In genomic region chr11:6417490-6417889, GRCm38 (mm10) we compare ENCODE assay signal across 8 mouse cellular contexts. TPM values are rescaled to one million over a fixed set of nuclear protein-coding genes. Genes with fewer than 3 reads are reported as not detected.
DNase-seq lines count a peak whose midpoint lies in the region; ATAC-seq and TF ChIP-seq lines count a peak whose summit lies in the region.

No protein-coding gene starts in this region.

- H3K4me2 ChIP-seq in kidney, postnatal 0 days (ENCODE audit: low read length) = peak overlapping the region; percentile 93
- peak overlapping the region; percentile 91 for H3K4me2 ChIP-seq in embryonic facial prominence, embryonic 13.5 days
- H3K4me2 ChIP-seq in intestine, embryonic 16.5 days (ENCODE audit: low read depth, low read length) = peak overlapping the region; percentile 99
- H3K4me2 ChIP-seq in myocyte (ENCODE audit: low read depth) = peak overlapping the region; percentile 97

- H3K27ac ChIP-seq in kidney, postnatal 0 days = no peak overlapping the region
- no peak overlapping the region for H3K27ac ChIP-seq in kidney, adult 2 months (ENCODE audit: insufficient read depth, low read depth, low read length)
- H3K27ac ChIP-seq in embryonic facial prominence, embryonic 13.5 days = no peak overlapping the region; the same call in 1 of the 2 replicates
- no peak overlapping the region for H3K27ac ChIP-seq in intestine, embryonic 16.5 days (ENCODE audit: low read length)

- no peaks in the 10 kb centered on the region for H3K9me3 ChIP-seq in kidney, postnatal 0 days (replicated peaks; ENCODE audit: low read length)
- no peaks in the 10 kb centered on the region for H3K9me3 ChIP-seq in embryonic facial prominence, embryonic 13.5 days
- no peaks in the 10 kb centered on the region for H3K9me3 ChIP-seq in intestine, embryonic 16.5 days (ENCODE audit: control insufficient read depth, low read length)

- peaks cover 31% of the 10 kb centered on the region for H3K79me2 ChIP-seq in myocyte (ENCODE audit: control insufficient read depth, insufficient read depth)

- no peak for ATAC-seq in kidney, postnatal 0 days (replicated peaks; ENCODE audit: low FRiP score, low read depth)
- ATAC-seq in embryonic facial prominence, embryonic 13.5 days (ENCODE audit: insufficient number of reproducible peaks, insufficient read depth, low FRiP score, low TSS enrichment, low read depth) = no peak
- ATAC-seq in intestine, embryonic 16.5 days = no peak

- no peak for TF ChIP-seq POLR2A in kidney, adult 2 months (IDR thresholded peaks at IDR 0.05; ENCODE audit: low read depth, low read length)
- no peak for TF ChIP-seq POLR2A in myocyte (IDR thresholded peaks at IDR 0.05; ENCODE audit: insufficient read length, low read depth)

- peaks cover 11% of the 10 kb centered on the region for H3K4me1 ChIP-seq in kidney, postnatal 0 days (replicated peaks; ENCODE audit: insufficient read depth, low read length)
- H3K4me1 ChIP-seq in kidney, adult 2 months (ENCODE audit: control insufficient read depth, insufficient read depth, low read length) = peaks cover 9% of the 10 kb centered on the region; the same call in 1 of the 2 replicates
- H3K4me1 ChIP-seq in embryonic facial prominence, embryonic 13.5 days = peaks cover 22% of the 10 kb centered on the region
- H3K4me1 ChIP-seq in intestine, embryonic 16.5 days (ENCODE audit: control insufficient read depth, insufficient read depth, low read length) = peaks cover 15% of the 10 kb centered on the region

- DNase-seq in kidney, postnatal 0 days (ENCODE audit: low spot score) = no peak
- DNase-seq in kidney, adult 2 months = no peak
- no peak for DNase-seq in natural killer cell, adult 2 months (ENCODE audit: low spot score in 2 of 2)
- DNase-seq in ovary, adult 18-20 months (ENCODE audit: low spot score) = no peak
- DNase-seq in frontal cortex, postnatal 10 days (ENCODE audit: low spot score in 2 of 2) = no peak

- H3K9ac ChIP-seq in kidney, postnatal 0 days (ENCODE audit: low read depth, low read length) = peak overlapping the region; percentile 98
- H3K9ac ChIP-seq in embryonic facial prominence, embryonic 13.5 days = 0 out of 2 replicates have a peak overlapping the region, but pooled peaks have one; percentile 98
- peak overlapping the region; percentile 95; the same call in 1 of the 2 replicates for H3K9ac ChIP-seq in intestine, embryonic 16.5 days (ENCODE audit: low read depth, low read length)

- H3ac ChIP-seq in myocyte (ENCODE audit: control insufficient read depth, insufficient read length) = no peak overlapping the region

- H3K4me3 ChIP-seq in kidney, postnatal 0 days (replicated peaks; ENCODE audit: low read depth, low read length) = peak overlapping the region; percentile 91
- no peak overlapping the region for H3K4me3 ChIP-seq in kidney, adult 2 months (ENCODE audit: insufficient read depth, low read depth, low read length)
- H3K4me3 ChIP-seq in embryonic facial prominence, embryonic 13.5 days = peak overlapping the region; percentile 94
- H3K4me3 ChIP-seq in intestine, embryonic 16.5 days (ENCODE audit: low read length) = peak overlapping the region; percentile 93
- peak overlapping the region; percentile 92 for H3K4me3 ChIP-seq in myocyte

- peaks cover 30% of the 10 kb centered on the region for H3K36me3 ChIP-seq in kidney, postnatal 0 days (ENCODE audit: insufficient read depth, low read length)
- peaks cover 18% of the 10 kb centered on the region for H3K36me3 ChIP-seq in kidney, adult 2 months (ENCODE audit: control insufficient read depth, insufficient read depth, low read length)
- peaks cover 31% of the 10 kb centered on the region for H3K36me3 ChIP-seq in embryonic facial prominence, embryonic 13.5 days
- H3K36me3 ChIP-seq in intestine, embryonic 16.5 days (ENCODE audit: control insufficient read depth, insufficient read depth, low read length) = peaks cover 6% of the 10 kb centered on the region; the same call in 1 of the 2 replicates
- peaks cover 29% of the 10 kb centered on the region for H3K36me3 ChIP-seq in myocyte (ENCODE audit: control insufficient read depth, insufficient read depth)

- TF ChIP-seq CTCF in kidney, postnatal 0 days (IDR thresholded peaks at IDR 0.05; ENCODE audit: low read depth) = no peak
- no peak for TF ChIP-seq CTCF in kidney, adult 2 months (conservative IDR thresholded peaks at IDR 0.05; ENCODE audit: insufficient read depth, insufficient read length, low read depth, low read length)

- no peaks in the 10 kb centered on the region for H3K27me3 ChIP-seq in kidney, postnatal 0 days (ENCODE audit: insufficient read depth, low read length)
- H3K27me3 ChIP-seq in kidney, adult 2 months (replicated peaks; ENCODE audit: control insufficient read depth, insufficient read depth, low read length) = no peaks in the 10 kb centered on the region
- no peaks in the 10 kb centered on the region for H3K27me3 ChIP-seq in embryonic facial prominence, embryonic 13.5 days
- no peaks in the 10 kb centered on the region for H3K27me3 ChIP-seq in intestine, embryonic 16.5 days (replicated peaks; ENCODE audit: control insufficient read depth, insufficient read depth, low read length)
- H3K27me3 ChIP-seq in myocyte (ENCODE audit: control insufficient read depth, insufficient read depth, insufficient read length) = no peaks in the 10 kb centered on the region

TF ChIP-seq in myocyte, 11 proteins besides CTCF, POLR2A, EP300 and RAD21:
- TF ChIP-seq USF1 (IDR thresholded peaks at IDR 0.05; ENCODE audit: low read depth) = no peak
- no peak for TF ChIP-seq MAX (IDR thresholded peaks at IDR 0.05; ENCODE audit: low read depth)
- TF ChIP-seq POLR2AphosphoS2 (IDR thresholded peaks at IDR 0.05; ENCODE audit: insufficient read length, low read depth) = no peak
- TF ChIP-seq MYOG (IDR thresholded peaks at IDR 0.05; ENCODE audit: control insufficient read depth in 1 of 3, insufficient read depth in 1 of 3, insufficient read length in 2 of 3, low read depth in 2 of 3) = no peak
- TF ChIP-seq MYOD1 (IDR thresholded peaks at IDR 0.05; ENCODE audit: control insufficient read depth in 1 of 3, insufficient read length in 2 of 3, low read depth in 2 of 3) = no peak
- no peak for TF ChIP-seq TCF3 (IDR thresholded peaks at IDR 0.05; ENCODE audit: insufficient read length, low read depth)
- TF ChIP-seq E2F4 (IDR thresholded peaks at IDR 0.05; ENCODE audit: insufficient read depth) = no peak
- TF ChIP-seq SRF (IDR thresholded peaks at IDR 0.05; ENCODE audit: control insufficient read depth, insufficient read length, low read depth) = no peak
- no peak for TF ChIP-seq CEBPB (IDR thresholded peaks at IDR 0.05; ENCODE audit: insufficient read depth, poor library complexity, severe bottlenecking)

RNA-seq across cellular contexts. Expression of gene Ppia, which starts 2.2 kb away (rescaled TPM):
- 5,621 and 5,791 TPM in 2 replicates for polyA plus RNA-seq in kidney, postnatal 0 days (2015; fragmentation: Nextera tagmentation; extraction: Ambion mirVana)
- polyA plus RNA-seq in kidney, adult 2 months (2012; rRNA removed) = 1,045 and 1,237 TPM in 2 replicates
- 5,258 and 5,388 TPM in 2 replicates for polyA plus RNA-seq in embryonic facial prominence, embryonic 13.5 days (2015; fragmentation: Nextera tagmentation; extraction: Ambion mirVana)
- polyA plus RNA-seq in intestine, embryonic 16.5 days (2015; fragmentation: Nextera tagmentation; extraction: Ambion mirVana) = 5,222 and 5,444 TPM in 2 replicates
- 3,065 TPM for polyA plus RNA-seq in myocyte (2012; fragmentation: generic; extraction: Trizol)

RNA-seq across cellular contexts. Expression of gene H2afv, which starts 26.8 kb away (rescaled TPM):
- polyA plus RNA-seq in kidney, postnatal 0 days (2015; fragmentation: Nextera tagmentation; extraction: Ambion mirVana) = 441 and 458 TPM in 2 replicates
- polyA plus RNA-seq in kidney, adult 2 months (2012; rRNA removed) = 60.8 and 76.1 TPM in 2 replicates
- polyA plus RNA-seq in embryonic facial prominence, embryonic 13.5 days (2015; fragmentation: Nextera tagmentation; extraction: Ambion mirVana) = 656 and 746 TPM in 2 replicates
- 393 and 415 TPM in 2 replicates for polyA plus RNA-seq in intestine, embryonic 16.5 days (2015; fragmentation: Nextera tagmentation; extraction: Ambion mirVana)
- 175 TPM for polyA plus RNA-seq in myocyte (2012; fragmentation: generic; extraction: Trizol)

RNA-seq across cellular contexts. Expression of gene Zmiz2, which starts 28.6 kb away (rescaled TPM):
- 9.9 TPM in 2 replicates for polyA plus RNA-seq in kidney, postnatal 0 days (2015; fragmentation: Nextera tagmentation; extraction: Ambion mirVana)
- 47.7 and 53.7 TPM in 2 replicates for polyA plus RNA-seq in kidney, adult 2 months (2012; rRNA removed)
- polyA plus RNA-seq in embryonic facial prominence, embryonic 13.5 days (2015; fragmentation: Nextera tagmentation; extraction: Ambion mirVana) = 11.2 and 12.4 TPM in 2 replicates
- polyA plus RNA-seq in intestine, embryonic 16.5 days (2015; fragmentation: Nextera tagmentation; extraction: Ambion mirVana) = 9.2 and 9.3 TPM in 2 replicates
- 37.1 TPM for polyA plus RNA-seq in myocyte (2012; fragmentation: generic; extraction: Trizol)

RNA-seq across cellular contexts. Expression of gene Purb, which starts 58.2 kb away (rescaled TPM):
- 24.5 and 26.4 TPM in 2 replicates for polyA plus RNA-seq in kidney, postnatal 0 days (2015; fragmentation: Nextera tagmentation; extraction: Ambion mirVana)
- polyA plus RNA-seq in kidney, adult 2 months (2012; rRNA removed) = 5.8 and 7.6 TPM in 2 replicates
- 26.9 and 28.6 TPM in 2 replicates for polyA plus RNA-seq in embryonic facial prominence, embryonic 13.5 days (2015; fragmentation: Nextera tagmentation; extraction: Ambion mirVana)
- 24.6 and 24.8 TPM in 2 replicates for polyA plus RNA-seq in intestine, embryonic 16.5 days (2015; fragmentation: Nextera tagmentation; extraction: Ambion mirVana)
- polyA plus RNA-seq in myocyte (2012; fragmentation: generic; extraction: Trizol) = 33.2 TPM
